Mouse (Mus musculus): ENCODE measurements at regions not wholly inside any gene's neighbourhood (a gene's known extent, or its start where the extent isn't known, plus 50 kb on each side); places are given as distances from the start of the nearest gene placed in this dataset.

DNA sequence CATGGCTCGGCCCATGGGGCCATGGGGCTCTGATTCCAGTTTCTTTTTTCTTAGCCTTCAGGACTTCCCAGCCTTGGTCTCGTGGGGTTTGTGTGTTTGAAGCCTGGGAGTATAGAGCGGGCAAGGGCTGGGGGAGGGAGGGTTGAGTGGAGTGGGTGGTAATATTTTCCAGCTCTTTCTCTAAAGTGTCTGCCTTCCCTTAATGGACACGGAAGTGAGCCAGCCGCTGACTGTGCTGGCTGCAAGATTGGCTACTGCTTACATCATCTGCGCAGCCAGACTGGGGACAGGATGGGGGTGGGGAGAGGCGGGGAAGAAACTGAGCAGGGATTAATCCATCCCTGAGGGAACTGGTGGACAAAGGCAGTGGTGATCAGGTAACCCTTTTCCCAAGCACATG lies 52.3 kb downstream of the Tnp1 start:
- no peak for DNase-seq (ENCODE audit: low spot score in 2 of 2)

DNA sequence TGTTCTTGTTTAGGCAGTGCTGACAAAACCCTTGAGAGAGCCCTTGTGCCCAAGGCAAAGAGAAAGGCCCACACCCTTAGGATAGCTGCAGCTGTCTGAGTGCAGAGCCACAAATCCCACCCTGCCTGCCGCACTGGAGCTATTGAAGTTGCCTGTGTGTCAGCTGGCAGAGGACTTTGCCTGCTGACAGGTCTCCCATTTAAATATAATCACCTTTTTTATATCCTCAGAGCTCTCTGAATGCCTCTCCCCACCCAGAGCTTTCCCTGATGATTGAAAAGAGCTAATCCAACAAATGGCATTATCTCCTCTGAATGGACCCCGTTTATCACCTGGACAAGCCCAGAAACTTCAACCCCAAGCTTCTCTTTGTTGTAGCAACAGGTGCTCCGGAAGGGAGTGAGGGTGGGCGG lies 55.5 kb downstream of the Tnp1 start:
- DNase-seq (ENCODE audit: low spot score in 2 of 2): no peak

DNA sequence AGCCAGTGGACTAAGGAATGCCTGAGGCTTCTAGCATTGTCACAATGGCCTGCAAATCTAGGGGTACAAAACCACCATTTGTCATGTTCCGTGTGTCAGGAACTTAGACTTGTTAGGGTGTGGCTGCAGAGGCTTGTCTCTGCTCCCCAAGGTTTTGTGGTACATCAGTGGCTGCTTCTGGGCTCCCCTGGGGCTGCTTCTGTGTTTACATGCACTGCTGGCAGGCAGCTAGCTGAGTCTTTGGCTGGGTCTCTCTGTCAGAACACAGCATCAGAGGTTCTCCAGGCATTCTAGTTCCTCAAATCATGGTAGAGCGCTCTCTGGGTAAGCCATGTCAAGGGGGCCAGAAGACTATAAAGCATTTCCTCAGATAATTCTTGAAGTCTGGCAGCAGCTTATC lies 60.3 kb downstream of the Tnp1 start:
- peak in 1 of 2 experiments; percentile 18 for DNase-seq (ENCODE audit: low spot score in 2 of 2)

DNA sequence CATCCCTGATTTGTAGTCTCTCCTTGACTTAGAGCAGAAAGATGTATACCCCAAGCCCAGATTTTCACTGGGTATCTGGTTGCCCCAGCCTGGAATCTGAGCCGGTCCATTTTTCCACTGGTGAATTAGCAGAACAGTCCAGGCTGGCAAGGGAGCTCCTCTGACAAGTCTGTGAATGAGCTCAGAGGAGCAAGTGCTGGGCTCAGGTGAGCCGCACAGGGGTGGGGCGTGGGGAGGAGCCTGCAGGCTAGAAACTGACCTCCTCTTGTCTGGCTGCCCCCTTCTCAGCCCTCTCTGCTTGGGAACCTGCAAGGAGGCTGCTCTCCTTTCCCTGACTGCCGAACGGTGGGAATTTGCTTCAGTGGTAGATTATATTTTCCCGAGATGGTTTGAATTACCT lies 62.8 kb downstream of the Tnp1 start:
- no peak for DNase-seq (ENCODE audit: low spot score in 2 of 2)

DNA sequence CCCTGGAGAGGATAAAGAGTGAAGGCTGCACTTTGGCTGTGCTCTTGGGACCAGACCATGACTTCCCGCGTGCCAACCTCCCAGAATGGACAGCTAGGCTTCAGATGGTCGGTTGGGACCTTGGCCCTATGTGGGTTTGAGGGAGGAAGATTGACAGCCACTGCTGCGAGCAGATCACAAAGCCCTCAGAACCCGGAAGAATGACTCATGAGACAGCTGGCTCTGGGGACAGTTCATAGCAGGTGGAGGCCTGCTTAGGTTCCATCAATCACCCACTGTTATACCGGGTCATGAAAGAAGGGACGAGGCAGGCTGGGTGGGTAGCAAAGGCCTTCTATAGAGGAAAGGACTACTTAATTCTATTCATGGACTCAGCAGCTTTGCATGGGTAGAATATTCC lies 63.9 kb downstream of the Tnp1 start:
- no peak for DNase-seq (ENCODE audit: low spot score in 2 of 2)

DNA sequence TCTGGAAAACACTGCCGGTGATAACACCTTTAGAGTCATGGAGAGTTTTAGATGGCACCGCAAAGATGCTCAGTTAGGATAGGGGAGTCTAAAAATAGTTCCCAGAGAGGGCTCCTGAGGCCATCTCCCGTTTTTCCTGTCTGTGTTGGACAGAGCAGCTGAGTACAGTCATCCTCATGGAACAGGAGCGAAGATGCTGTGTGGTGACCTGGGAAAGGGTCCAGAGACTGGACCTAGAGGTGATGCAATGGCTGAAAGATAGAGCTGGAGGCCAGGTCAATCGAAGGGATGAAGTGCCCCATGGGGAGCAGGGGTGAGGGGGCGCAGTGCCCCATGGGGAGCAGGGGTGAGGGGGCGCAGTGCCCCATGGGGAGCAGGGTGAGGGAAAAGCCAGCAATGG lies 64.3 kb downstream of the Tnp1 start:
- no peak for DNase-seq (ENCODE audit: low spot score in 2 of 2)

DNA sequence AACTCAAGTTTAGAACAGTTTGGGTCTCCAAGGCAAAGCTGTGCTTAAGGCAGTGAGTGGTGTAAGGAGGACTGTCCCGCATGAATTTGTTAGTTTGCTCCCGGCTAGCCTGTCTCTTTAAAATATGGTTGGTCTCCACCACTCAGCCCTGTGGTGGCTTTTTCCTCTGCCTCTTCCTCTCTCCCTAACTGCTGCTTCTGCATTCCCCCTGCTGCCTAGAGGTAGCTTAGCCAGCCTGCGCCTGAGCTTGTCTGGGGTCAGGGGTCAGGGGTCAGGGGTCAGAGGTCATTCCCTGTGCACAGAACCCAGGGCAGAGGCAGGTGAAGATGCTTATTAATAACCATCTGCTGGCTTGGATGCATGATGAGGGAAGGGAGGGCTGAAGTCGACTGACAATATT lies 69.5 kb downstream of the Tnp1 start:
- DNase-seq (ENCODE audit: low spot score in 2 of 2): no peak

DNA sequence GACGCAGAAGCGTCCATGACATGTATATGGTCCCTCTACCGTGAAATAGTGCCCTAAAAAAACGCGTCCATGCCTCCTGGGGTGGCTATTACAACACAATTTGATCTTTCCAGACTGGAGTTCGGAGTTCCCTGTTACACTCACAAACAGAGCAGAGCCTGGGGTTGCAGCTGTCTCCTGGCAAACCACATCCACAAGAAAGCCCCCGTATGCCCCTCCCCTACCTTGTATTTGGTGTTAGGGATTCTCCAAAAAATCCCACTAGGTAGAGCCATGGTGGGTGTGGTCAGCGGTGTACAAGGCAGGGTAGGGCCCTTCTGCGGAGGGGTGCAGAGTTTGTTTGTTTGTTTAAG lies 70.0 kb downstream of the Tnp1 start:
- no peak for DNase-seq (ENCODE audit: low spot score in 2 of 2)

DNA sequence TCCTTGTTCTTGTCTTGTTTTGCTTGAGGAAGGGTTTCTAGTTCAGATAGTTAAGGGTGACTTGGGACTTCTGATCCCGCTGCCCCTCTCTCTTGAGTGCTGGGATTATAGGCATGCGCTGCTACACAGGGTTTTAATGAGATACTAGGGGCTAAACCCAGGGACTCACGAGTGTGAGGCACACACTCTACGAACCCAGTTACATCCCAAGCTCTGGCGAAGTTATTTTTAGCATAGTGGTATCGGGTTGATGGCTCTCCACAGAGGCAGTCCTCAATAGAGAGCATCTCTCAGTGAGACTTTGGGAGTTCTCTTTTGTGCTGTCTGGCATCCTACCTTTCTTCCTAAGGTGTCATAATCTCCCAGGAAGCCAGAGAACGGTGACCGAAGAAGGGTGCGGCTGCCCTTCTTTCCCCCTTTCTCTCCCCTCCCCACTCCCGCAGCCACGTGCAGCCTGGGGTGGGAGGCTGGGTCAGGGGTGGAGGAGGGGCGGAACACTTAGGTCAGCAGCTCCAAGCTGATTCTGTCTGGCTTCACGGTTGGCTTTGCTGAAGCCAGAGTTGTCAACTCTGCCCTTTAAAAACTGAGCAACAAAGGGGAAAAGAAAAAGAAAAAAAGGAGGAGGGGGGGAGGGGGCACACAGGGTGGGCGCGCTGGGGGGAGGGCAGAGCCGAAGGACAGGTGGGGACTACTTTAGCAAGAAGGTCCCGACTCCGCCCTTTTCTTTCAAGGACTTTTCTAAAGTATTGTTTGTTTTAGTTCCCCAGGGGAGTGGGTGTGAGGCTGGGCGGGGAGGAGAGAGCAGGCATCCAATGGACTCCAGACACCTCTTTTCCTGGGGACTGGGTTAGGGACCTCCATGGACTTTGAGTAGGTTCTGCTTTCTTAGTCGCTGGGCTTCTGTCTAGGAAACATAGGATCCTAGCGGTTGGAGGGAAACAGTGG lies 70.4 kb upstream of the Igfbp5 start:
- no peak for DNase-seq (ENCODE audit: low spot score in 2 of 2)

DNA sequence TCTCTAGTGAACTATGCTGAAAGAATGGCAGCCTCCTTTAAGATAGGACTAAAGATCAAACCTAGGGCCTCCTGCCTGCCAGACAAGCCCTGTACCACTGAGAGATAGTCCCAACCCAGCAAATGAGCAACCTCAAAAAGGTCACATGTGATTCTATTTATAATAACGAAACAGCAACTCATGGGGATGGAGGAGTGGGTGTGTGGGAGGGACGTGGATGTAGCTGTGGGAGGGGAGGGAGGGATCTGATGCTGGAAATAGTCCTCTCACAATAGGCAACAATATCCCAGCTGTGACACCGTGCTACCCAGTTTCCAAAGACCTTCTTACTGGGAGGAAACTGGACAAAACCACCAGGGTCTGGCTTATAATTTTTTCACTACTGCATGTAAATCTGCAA lies 69.5 kb upstream of the Igfbp5 start:
- no peak for DNase-seq (ENCODE audit: low spot score in 2 of 2)

DNA sequence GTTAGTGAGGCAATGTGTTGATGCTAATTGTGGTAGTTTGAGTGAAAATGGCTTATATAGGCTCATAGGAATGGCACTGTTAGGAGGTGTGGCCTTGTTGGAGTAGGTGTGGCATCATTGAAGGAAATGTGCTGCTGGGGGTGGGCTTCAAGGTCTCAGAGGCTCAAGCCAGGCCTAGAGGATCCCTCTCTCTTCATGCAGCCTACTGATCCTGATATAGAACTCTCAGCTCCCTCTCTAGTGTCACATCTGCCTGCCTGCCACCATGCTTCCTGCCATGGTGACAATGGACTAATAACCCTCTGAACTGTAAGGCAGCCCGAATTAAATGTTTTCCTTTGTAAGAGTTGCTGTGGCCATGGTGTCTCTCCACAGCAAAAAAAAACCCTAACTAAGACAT lies 68.4 kb upstream of the Igfbp5 start:
- DNase-seq (ENCODE audit: low spot score in 2 of 2): no peak

DNA sequence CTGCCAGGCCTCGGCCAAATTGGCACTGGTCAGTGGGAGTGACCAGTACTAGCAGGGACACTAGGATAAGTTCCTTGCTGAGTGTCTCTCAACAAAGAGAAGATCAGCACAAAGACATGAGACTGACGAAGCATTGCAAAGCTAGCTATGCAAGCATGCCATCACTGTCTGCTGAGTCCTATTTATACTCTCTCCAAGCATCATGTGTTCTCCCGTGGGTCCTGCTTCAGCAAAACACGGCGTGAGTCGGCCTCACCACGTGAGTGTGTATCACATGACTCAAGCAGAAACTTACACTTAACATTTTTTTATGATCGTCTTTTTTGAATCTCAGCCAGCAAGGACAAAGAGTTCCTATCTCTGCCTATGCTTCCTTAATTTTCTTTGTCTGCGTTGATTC lies 67.7 kb upstream of the Igfbp5 start:
- DNase-seq (ENCODE audit: low spot score in 2 of 2): no peak

DNA sequence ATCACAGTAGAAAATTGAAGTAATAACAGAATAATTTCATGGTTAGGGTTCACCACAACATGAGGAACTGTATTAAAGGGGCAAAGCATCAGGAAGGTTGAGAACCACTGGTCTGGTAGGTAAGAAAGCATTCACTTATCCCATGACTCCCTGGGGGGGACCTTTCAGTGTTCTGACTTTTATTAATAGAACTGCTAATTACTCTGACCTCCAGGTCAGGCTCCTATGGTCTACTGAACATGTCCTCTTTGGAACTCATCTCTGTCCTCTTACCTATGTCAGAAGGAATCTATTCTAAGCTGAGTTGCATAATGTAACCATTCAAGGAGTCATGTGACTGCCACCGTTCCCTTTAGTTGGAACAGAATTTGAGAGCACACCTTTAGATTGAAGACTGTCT lies 65.3 kb upstream of the Igfbp5 start:
- no peak for DNase-seq (ENCODE audit: low spot score in 2 of 2)

DNA sequence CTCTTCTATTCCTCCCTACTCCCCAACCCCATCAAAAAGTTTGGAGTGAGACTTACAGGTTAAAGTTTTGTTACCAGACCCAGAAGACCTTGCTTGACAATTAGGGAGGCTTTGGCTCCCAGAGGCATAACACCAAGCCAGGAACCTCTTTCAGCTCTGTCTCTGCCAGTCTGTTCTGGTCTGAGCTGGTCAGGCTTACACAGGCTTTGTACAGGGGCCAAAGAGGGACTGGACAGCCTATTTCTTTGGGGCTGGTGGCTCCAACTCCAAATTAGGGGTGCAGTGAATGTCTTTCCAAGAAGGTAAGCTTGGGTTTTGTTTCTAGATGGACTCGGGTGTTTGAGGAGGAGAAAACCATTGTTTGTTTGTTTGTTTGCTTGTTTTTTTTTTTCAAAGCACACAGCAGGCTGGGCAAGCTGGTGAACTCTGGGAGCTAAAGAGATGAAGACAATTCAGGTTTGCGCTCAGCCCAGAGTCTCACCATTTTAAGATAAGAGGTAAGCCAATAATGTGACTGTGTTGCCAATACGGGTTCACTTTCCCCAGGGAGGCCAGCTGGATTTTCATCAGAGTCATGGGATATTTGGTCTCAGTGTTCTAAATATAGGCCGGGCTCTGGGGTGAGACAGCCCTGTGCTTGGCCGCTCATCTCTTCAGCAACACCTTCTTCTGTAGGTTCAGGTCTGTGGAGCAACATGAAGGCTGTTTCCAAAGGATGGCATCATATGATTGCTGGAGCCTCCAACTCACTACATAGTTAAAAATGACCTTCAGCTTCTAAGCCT lies 62.2 kb upstream of the Igfbp5 start:
- DNase-seq (ENCODE audit: low spot score in 2 of 2): no peak

DNA sequence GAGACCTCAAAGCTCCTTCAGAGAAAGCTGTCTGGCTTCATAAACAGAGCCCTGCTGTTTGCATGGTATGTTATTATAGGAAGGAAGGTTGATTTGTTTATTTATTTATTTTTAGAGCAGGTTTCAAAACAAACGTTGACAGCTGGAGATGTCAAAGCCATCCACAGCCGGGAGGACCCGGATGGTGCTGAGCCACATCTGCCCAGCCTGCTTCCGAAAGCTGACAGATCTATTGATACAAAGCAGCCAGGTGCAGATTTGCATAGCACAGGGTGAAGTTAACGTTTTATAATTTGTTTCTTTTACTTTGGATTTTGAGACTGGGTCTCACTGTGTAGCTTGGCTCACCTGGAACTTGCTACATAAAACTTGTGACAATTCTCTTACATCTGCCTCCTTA lies 61.5 kb upstream of the Igfbp5 start:
- DNase-seq (ENCODE audit: low spot score in 2 of 2): no peak

DNA sequence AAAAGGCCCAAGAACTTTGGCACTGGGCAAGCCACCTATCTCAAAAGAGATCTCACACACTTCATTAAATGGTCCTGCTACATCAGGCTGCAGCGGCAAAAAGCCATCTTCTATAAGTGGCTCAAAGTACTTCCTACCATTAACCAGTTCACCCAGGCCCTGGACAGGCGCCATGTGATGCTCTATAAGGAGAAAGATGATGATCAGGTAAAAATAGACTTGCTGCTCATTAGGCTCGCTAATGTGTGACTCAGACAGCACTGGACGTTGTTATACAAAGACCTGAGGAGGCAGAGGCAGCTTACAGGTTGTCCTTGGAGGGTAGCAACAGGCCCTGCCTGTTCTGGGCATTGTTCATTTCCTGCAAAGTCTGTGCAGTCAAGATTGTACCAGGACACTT lies 60.4 kb upstream of the Igfbp5 start:
- no peak for DNase-seq (ENCODE audit: low spot score in 2 of 2)

DNA sequence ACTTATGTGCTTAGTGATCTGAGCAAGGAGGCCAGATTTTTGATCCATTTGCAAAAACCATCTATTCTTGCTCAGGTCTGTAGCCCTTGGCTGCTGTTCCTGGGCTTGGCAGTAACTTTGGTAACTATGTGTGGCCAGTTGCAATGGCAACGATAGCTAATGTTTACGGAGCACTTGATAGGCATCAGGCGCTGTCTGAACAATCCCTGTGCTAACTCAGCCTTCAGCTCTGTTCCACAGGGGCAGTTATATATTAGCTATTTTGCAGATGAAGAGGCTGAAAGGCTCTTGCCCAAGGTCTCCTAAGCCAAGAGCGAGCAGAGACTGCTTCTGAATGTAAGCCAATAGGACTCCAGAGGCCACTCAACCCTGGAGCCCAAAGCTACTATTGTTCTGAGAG lies 55.1 kb upstream of the Igfbp5 start:
- no peak for DNase-seq (ENCODE audit: low spot score in 2 of 2)

Data from spleen, postnatal 10 days (tissue).